Mouse (Mus musculus) forebrain, embryonic 10.5 days (tissue): ENCODE results near the gene Dpysl4. TPM values are rescaled to one million over a fixed set of nuclear protein-coding genes. Genes with fewer than 3 reads are reported as not detected.

Source experiments
- DNase-seq: peaks from one replicate; pipeline ENCODE4 v3.0.0-alpha.2; 2017; ENCODE audit warnings: low spot score; ENCODE audit errors: extremely low spot score
- H3K27ac ChIP-seq: fragments of 300-500 bp; sonication (generic); 2 replicates; pipeline ENCODE4 v1.5.1; 2016; ENCODE audit warnings: mild to moderate bottlenecking
- H3K27me3 ChIP-seq: fragments of 300-500 bp; sonication (generic); 2 replicates; pipeline ENCODE4 v1.6.1; 2016; ENCODE audit warnings: mild to moderate bottlenecking; ENCODE audit not compliant: poor library complexity, severe bottlenecking
- H3K36me3 ChIP-seq: fragments of 300-500 bp; sonication (generic); replicated peaks from 2 replicates; pipeline ENCODE4 v1.6.1; 2016; ENCODE audit warnings: mild to moderate bottlenecking, moderate library complexity
- H3K4me1 ChIP-seq: fragments of 300-500 bp; sonication (generic); 2 replicates; pipeline ENCODE4 v1.6.1; 2016
- H3K4me3 ChIP-seq: fragments of 300-500 bp; sonication (generic); 2 replicates; pipeline ENCODE4 v1.5.1; 2016; ENCODE audit warnings: mild to moderate bottlenecking, moderate library complexity
- H3K9me3 ChIP-seq: fragments of 300-500 bp; sonication (generic); 2 replicates; pipeline ENCODE4 v1.6.1; 2016; ENCODE audit warnings: mild to moderate bottlenecking, moderate library complexity
- WGBS: fragments of 180-500 bp; shearing (Covaris S2); methylation state at CpG from one replicate; pipeline ENCODE4 v1.1.7; 2016; 5-methylcytosine and 5-hydroxymethylcytosine counted together
- polyA plus RNA-seq: library from polyadenylated mRNA; unstranded; fragments of >200 nt; fragmentation: Nextera tagmentation; extraction: Ambion mirVana; gene quantifications from 2 replicates; pipeline ENCODE4 v1.2.1, GENCODE M21; 2016

The Dpysl4 gene
- polyA plus RNA-seq, 1 experiment from 2014 or later = 76.5 TPM

DNA sequence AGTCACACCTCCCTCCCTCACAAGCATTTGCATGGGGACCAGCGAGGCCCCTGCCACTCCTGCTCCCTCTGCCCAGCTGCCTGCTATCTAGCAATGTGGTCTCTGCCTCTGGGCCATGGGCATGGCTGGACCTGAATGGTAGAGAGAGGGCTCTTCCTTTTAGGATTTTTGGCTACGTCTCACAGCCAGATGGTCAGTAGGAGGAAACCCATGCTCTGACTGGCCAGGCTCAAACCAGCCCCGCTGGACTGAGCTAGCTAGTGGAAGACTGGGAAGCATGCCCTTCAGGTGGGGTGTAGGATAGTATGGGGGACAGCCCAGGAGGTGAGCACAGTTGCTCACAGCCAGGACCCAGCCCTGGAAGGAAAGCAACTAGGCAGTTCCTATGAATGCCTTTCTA lies 16.0 kb downstream of the Dpysl4 start:
- Histone ChIP-seq H3K27ac (no peak overlapping the region), H3K27me3 (no peaks in the 10 kb centered on the region)

GRCm38 (mm10) chr7:139103960-139104381 lies 18.2 kb downstream of the Dpysl4 start:
- H3K27ac ChIP-seq = no peak overlapping the region

More for the DNA sequence above, 16.0 kb downstream of the Dpysl4 start:
- Histone ChIP-seq H3K36me3 (peaks cover 51% of the 10 kb centered on the region), H3K4me1 (0 out of 2 replicates have a peak, but pooled peaks cover 2% of the 10 kb centered on the region), H3K4me3 (no peak overlapping the region), H3K9me3 (no peaks in the 10 kb centered on the region)
- DNase-seq = no peak
- WGBS = 74% methylated on average over 3 of the region's 3 CpGs

GRCm38 (mm10) chr7:139105076-139105475 lies 19.3 kb downstream of the Dpysl4 start:
- Histone ChIP-seq H3K27me3 (no peaks in the 10 kb centered on the region), H3K4me1 (0 out of 2 replicates have a peak, but pooled peaks cover 2% of the 10 kb centered on the region), H3K27ac (0 out of 2 replicates have a peak overlapping the region, but pooled peaks have one; percentile 37), H3K4me3 (no peak overlapping the region), H3K36me3 (peaks cover 19% of the 10 kb centered on the region), H3K9me3 (no peaks in the 10 kb centered on the region)
- no peak for DNase-seq
- 86% methylated on average over 5 of the region's 5 CpGs for WGBS

More at GRCm38 (mm10) chr7:139103960-139104381, 18.2 kb downstream of the Dpysl4 start:
- 0 out of 2 replicates have a peak, but pooled peaks cover 2% of the 10 kb centered on the region for H3K4me1 ChIP-seq
- no peak for DNase-seq
- H3K36me3 ChIP-seq = peaks cover 30% of the 10 kb centered on the region
- 68% methylated on average over 10 of the region's 10 CpGs for WGBS
- H3K27me3 ChIP-seq = no peaks in the 10 kb centered on the region
- H3K4me3 ChIP-seq = no peak overlapping the region
- H3K9me3 ChIP-seq = no peaks in the 10 kb centered on the region

DNA sequence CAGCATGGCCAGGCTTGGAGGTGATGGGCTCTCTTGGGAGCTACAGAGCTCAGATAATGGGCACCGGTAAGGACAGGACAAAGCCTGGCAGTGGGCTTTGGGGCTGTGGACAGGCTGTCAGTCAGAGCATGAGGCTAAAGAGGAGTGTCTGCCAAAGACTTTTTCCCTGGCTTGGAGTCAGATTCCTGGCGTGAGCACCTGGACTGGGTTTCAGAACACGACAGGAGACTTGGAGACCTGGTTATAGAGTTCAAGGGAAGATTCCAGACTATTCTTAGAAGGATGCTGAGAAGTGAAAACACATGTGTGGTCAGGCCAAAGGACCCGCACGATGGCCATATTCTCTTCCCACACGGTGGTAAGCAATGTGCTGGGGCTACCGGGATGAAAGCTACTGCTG lies 19.9 kb downstream of the Dpysl4 start:
- Histone ChIP-seq H3K9me3 (no peaks in the 10 kb centered on the region), H3K27me3 (no peaks in the 10 kb centered on the region), H3K36me3 (peaks cover 13% of the 10 kb centered on the region), H3K4me3 (no peak overlapping the region), H3K27ac (no peak overlapping the region), H3K4me1 (0 out of 2 replicates have a peak, but pooled peaks cover 2% of the 10 kb centered on the region)
- WGBS = 92% methylated on average over 7 of the region's 7 CpGs
- no peak for DNase-seq

GRCm38 (mm10) chr7:139107908-139108650 lies 22.3 kb downstream of the Dpysl4 start:
- 91% methylated on average over 9 of the region's 9 CpGs for WGBS
- Histone ChIP-seq H3K36me3 (no peaks in the 10 kb centered on the region), H3K4me1 (no peaks in the 10 kb centered on the region), H3K27me3 (no peaks in the 10 kb centered on the region), H3K27ac (no peak overlapping the region), H3K9me3 (no peaks in the 10 kb centered on the region), H3K4me3 (no peak overlapping the region)
- DNase-seq = no peak

DNA sequence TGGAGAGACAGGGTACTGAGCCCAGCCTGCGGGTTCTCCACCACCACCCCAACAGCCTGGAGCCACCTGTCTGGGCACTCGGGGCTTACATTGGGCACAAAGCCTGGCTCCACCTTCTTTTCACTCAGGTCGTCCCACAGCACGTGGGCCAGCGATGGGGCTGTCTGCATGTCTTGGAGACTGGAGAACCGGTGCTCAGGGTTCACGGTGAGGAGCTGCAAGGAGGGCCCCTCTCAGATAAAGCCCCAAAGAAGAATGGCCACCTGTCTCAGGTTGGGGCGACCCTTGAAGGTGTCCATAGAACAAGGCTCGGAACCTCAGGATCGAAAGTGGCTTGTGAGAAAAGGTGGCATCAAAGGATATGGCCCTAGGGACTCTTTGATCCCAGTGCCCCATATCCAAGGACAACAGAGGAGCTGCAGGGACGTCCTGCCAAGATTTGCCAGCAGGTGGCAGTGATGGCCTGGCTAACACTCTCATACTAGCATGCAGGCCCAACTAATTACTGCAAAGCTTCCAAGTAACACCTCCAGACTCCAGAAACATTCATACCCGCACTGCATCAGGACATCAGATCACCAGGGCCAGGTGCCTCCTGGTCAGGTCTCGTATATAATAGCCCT lies 33.5 kb downstream of the Dpysl4 start:
- Histone ChIP-seq H3K27me3 (peaks cover 7% of the 10 kb centered on the region), H3K4me3 (no peak overlapping the region), H3K27ac (no peak overlapping the region), H3K4me1 (no peaks in the 10 kb centered on the region), H3K9me3 (no peaks in the 10 kb centered on the region), H3K36me3 (no peaks in the 10 kb centered on the region)
- 53% methylated on average over 13 of the region's 13 CpGs for WGBS
- peak; percentile 82 for DNase-seq

- no peaks in the 10 kb centered on the region for H3K9me3 ChIP-seq
- no peak for DNase-seq
- no peaks in the 10 kb centered on the region for H3K36me3 ChIP-seq
- H3K4me3 ChIP-seq = no peak overlapping the region
- peaks cover 7% of the 10 kb centered on the region for H3K27me3 ChIP-seq
- no peak overlapping the region for H3K27ac ChIP-seq
- no peaks in the 10 kb centered on the region for H3K4me1 ChIP-seq
- WGBS = 72% methylated on average over 2 of the region's 2 CpGs
These were observed 34.0 kb downstream of the Dpysl4 start for GRCm38 (mm10) chr7:139119775-139120153.

- WGBS = 89% methylated on average over 4 of the region's 4 CpGs
- Histone ChIP-seq H3K27me3 (peaks cover 19% of the 10 kb centered on the region), H3K4me1 (peaks cover 12% of the 10 kb centered on the region), H3K36me3 (no peaks in the 10 kb centered on the region), H3K4me3 (no peak overlapping the region), H3K9me3 (no peaks in the 10 kb centered on the region), H3K27ac (no peak overlapping the region)
- no peak for DNase-seq
These were observed 40.1 kb downstream of the Dpysl4 start for GRCm38 (mm10) chr7:139125881-139126280.

DNA sequence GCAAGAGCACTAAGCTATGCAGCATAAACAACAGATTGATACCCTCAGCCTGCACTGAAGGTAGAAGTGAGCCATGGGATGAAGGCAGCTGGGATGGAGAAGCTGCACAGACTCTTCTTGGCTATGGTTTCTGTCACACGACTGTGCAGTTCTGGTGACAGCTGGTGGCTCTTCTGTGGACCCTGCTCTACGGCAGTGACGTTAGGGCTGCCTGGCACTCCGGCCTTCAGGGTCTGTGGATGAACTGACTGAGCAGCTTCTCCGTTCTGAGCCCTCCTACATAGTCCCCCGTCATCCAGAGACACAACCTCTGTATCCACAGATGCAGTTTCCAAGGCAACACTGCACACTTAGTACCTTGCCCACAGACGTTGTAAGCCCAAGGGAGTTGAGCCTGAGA lies 40.7 kb downstream of the Dpysl4 start:
- H3K27ac ChIP-seq = no peak overlapping the region
- H3K4me1 ChIP-seq = peaks cover 18% of the 10 kb centered on the region
- H3K9me3 ChIP-seq = no peaks in the 10 kb centered on the region
- no peak for DNase-seq
- H3K4me3 ChIP-seq = no peak overlapping the region
- 90% methylated on average over 7 of the region's 7 CpGs for WGBS
- H3K27me3 ChIP-seq = peaks cover 23% of the 10 kb centered on the region
- no peaks in the 10 kb centered on the region for H3K36me3 ChIP-seq

- Histone ChIP-seq H3K27ac (no peak overlapping the region), H3K27me3 (peaks cover 41% of the 10 kb centered on the region), H3K36me3 (no peaks in the 10 kb centered on the region), H3K9me3 (no peaks in the 10 kb centered on the region), H3K4me3 (no peak overlapping the region), H3K4me1 (peaks cover 25% of the 10 kb centered on the region)
- no peak for DNase-seq
- 86% methylated on average over 4 of the region's 4 CpGs for WGBS
These were observed 43.2 kb downstream of the Dpysl4 start for GRCm38 (mm10) chr7:139128994-139129393.

- no peak for DNase-seq
- WGBS = 57% methylated on average over 6 of the region's 6 CpGs
- no peak overlapping the region for H3K27ac ChIP-seq
- no peaks in the 10 kb centered on the region for H3K36me3 ChIP-seq
- H3K4me3 ChIP-seq = no peak overlapping the region
- peaks cover 55% of the 10 kb centered on the region for H3K27me3 ChIP-seq
- no peaks in the 10 kb centered on the region for H3K9me3 ChIP-seq
- peaks cover 27% of the 10 kb centered on the region for H3K4me1 ChIP-seq
These were observed 44.6 kb downstream of the Dpysl4 start for GRCm38 (mm10) chr7:139130361-139130760.

- H3K4me1 ChIP-seq = peaks cover 38% of the 10 kb centered on the region
- DNase-seq = no peak
- WGBS = 71% methylated on average over 8 of the region's 8 CpGs
- H3K27me3 ChIP-seq = peaks cover 67% of the 10 kb centered on the region
- no peak overlapping the region for H3K4me3 ChIP-seq
- H3K9me3 ChIP-seq = no peaks in the 10 kb centered on the region
- no peaks in the 10 kb centered on the region for H3K36me3 ChIP-seq
- H3K27ac ChIP-seq = no peak overlapping the region
These were observed 45.7 kb downstream of the Dpysl4 start for GRCm38 (mm10) chr7:139131538-139131937.

- WGBS = 93% methylated on average over 3 of the region's 3 CpGs
- H3K36me3 ChIP-seq = no peaks in the 10 kb centered on the region
- peaks cover 42% of the 10 kb centered on the region for H3K4me1 ChIP-seq
- H3K9me3 ChIP-seq = no peaks in the 10 kb centered on the region
- no peak for DNase-seq
- H3K4me3 ChIP-seq = no peak overlapping the region
- no peak overlapping the region for H3K27ac ChIP-seq
- peaks cover 80% of the 10 kb centered on the region for H3K27me3 ChIP-seq
These were observed 47.6 kb downstream of the Dpysl4 start for GRCm38 (mm10) chr7:139133446-139133845.
